Mouse (Mus musculus) left cerebral cortex, adult 11 months (tissue): ENCODE measurements around the gene Cldn11.
A peak's percentile ranks its signal among the peaks of the same experiment; 100 is the strongest.
"Not testable (repeated sequence)": the region's sequence is repeated elsewhere in the genome, so short reads cannot be mapped to it uniquely, and the experiment has no call there.

Source experiments
- DNase-seq: peaks from one replicate; pipeline ENCODE4 v3.0.0; 2022; ENCODE audit warnings: low spot score

Gene Cldn11

DNA sequence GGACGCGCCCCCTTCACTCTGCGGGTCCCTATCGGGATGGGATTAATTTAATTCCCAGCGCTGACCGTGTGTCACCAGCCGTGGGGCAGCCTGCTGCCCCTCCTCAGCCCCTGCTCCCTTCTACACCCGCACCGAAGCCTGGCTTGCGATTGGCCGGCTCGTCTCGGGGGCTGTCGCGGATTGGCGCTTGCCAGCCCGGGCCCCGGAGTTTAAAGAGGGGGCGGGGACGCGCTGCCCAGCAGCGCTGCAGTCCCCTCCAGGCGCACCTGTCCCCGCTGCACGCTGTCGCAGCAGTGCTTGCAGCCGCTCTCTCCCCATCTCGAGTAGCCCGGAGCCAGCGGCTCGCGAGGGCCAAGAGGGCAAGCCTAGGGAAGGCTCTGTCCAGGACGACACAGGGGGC, at the start of gene Cldn11:
Cldn11 (plus strand) TSS at position 215 of the 400 bp plus-strand sequence.
- DNase-seq = no peak

DNA sequence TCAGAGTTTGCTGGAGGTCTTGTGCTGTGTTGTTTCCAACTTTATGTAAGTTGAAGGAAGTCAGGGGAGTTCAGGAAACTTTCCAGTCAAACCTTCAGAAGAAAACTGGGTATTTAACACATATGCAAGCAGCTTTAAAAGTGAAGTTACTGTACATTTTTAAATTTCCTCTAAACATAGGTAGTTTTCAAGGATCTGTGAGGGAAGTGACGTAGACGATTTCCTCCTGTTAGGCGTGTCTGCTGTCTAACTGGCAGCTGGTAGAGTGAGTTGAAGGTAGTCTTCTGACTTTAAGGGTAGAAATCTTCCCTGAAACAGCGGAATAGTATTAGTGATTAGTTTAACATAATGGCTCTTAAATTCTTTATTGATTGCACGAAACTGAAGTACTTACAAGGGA, 49.7 kb upstream of the Cldn11 start:
- no peak for DNase-seq

DNA sequence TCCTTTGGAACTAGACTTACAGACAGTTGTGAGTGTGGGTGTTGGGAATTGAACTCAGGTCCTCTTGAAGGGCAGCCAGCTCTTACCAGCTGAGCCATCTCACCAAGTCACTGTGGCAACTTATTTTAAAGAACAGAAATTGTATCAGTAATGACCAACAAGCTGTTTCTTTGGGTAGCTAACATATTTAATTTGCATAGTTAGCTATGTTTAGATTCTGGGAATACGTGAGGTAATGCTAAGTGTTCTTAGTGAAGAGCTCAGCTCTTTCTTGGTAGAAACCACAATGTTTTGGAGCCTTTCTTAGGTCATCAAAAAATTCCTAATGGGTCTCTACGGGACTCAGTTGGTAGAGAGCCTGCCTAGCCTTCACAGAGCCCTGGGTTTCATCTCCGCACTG, 48.9 kb upstream of the Cldn11 start:
- no peak for DNase-seq

DNA sequence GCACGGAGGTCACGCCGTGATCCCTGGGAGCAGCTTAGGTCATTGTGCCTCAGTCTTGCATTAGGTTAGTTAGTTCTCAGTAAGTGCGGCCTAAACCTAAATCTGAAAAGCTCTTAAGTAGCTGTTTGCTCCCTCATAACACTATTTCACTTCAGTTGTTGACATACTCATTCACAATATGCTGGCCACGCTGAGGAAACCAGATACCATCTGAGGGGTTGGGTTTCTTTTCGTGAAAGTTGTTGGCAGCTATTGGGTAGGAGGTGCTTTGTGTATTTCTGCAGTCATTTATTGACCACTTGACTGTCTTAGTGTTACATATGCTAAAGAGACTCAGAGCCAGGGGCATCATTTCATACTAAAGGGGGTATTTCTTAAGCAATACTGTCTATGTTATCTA, 44.8 kb upstream of the Cldn11 start:
- no peak for DNase-seq

DNA sequence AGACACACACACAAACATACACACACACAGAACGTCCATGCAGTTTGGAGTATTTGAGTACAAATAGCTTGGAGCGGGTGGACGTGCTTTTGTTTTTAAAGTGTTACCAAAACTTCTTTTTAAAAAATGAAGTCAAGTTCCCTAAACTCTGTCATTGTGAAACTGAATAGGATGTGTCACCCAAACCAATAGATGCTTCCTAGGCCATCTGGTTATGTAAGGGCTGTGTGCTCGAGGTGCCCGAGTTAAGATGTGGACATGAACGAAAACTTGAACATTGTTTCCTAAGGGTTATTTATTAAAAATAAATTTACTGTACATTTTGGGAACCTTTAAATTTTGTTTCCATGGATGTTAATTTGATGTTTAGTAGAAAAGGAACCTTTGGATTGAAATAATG, 43.1 kb upstream of the Cldn11 start:
- no peak for DNase-seq

DNA sequence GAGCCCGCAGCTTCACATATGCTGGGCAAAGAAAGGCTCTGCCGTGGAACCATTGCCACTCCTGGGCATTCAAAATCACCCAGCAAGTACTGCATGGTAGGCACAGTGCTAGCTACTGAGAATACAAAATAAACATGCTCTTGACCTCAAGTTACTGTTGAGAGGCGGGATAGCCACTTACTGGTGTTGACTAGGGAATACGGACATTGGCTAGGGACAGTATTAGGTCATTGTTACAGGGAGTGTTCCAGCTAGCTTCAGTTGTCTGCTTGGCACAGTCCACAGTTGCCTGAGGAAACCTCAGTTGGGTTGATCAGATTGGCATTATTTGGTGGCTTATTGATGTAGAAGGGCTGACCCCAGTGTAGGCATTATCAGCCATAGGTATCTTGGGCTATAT, 42.0 kb upstream of the Cldn11 start:
- no peak for DNase-seq

DNA sequence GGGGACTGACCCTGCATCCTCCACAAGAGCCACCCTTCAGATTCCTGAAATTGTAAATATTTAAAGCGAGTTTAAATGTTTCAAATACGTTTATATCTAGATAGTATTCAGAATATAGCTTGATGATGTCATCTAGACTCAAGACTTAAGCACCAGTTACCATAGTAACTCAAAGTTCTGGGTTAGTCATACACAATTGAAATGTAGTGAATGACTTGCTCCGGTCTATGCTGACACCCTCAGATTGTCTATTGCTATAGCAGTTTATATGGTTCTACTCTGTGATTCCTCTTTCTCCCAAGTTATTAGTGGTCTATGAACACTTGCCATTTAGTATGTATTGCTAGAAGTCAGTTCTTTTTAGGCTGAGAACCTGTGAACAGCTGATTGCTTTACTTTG, 40.6 kb upstream of the Cldn11 start:
- DNase-seq = no peak

DNA sequence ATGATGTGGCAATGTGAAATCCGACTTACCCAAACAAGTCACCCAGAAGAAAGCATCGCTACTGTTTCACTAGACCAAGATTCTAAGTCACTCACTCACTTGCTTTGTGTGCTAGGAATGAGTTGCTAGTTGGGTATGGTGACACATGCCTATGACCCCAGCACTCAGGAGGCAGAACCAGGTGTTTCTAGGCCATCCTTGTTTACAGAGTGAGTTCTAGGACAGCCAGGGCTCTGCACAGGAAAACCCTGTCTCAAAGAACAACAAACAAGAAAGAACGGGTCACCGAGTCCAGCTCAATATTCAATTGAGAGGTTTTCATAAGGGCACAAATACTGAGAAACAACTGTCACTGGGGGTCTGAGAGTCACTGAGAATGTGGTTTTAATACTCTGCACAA, 26.6 kb upstream of the Cldn11 start:
- no peak for DNase-seq

DNA sequence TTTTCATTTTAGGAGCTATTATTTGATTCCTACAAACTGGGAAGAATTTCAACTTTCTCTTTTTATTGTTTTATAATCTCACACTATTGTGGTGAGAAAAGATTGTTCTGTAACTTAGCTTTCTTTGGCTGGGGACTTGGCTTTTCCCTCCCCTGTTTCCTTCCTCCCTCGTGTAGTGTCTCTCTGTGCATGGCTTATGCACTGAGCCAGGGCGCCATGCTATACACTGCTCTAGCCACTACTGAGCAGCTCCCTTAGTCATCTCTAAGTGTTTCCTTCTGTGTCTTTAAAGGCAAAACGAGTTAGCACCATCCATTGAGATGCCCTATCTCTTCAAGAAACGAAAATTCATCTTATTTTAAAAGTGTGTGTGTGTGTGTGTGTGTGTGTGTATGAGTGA, 23.4 kb upstream of the Cldn11 start:
- DNase-seq = no peak

DNA sequence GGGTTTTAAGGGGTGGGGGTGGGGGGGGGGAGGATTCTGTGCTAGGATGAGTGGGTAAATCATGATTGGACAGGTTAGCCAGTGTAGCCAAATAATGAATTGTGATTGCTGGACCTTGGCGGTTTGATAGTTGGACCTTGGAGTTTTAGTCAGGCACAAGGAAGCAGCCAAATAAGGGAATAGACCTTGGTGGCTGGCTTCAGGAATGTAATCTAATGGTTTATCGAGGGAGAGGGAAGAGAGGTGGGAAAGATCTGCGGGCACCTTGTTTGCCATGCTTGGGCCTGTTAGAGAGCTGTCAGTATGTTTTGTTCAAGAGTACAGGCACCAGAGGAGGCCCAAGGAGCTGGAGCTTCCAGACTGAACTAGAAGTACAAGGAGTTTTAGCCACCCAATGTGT, 22.9 kb upstream of the Cldn11 start:
- DNase-seq = no peak

DNA sequence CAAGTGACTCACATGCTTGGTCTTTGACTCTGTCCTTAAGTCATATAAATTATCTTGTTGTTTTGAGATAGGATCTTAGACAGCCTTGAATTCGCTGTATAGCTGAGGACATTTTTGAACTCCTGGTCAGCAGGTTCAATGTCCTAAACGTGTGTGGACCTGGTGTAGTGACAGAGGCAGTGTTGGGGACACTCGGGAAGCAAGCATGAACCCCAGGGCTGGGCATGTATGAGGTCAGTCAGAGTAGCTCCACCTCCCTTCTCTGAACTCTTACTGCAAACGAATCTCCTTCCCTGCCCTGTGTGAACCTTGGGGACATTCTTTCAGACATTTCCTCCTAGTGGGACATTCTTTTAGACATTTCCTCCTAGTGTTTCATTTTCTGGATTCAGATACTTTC, 20.0 kb upstream of the Cldn11 start:
- DNase-seq = no peak

DNA sequence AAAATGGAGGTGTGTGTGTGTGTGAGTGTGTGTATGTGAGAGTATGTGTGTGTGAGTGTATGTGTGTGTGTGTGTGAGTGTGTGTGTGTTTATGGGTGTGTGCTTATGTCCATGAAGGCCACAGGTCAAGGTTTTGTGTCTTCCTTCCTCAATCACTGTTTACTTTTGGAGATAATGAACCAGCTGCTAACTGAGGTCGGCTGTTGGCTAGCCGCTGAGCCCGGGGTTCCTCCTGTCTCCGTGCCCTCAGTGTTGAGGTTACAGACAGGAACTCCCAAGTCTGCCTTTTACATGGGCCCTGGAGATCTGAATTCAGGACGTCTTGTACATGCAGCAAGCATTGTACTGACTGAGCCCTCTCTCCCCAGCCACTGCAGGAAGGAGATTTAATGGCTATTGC, 16.1 kb upstream of the Cldn11 start:
- no peak for DNase-seq

DNA sequence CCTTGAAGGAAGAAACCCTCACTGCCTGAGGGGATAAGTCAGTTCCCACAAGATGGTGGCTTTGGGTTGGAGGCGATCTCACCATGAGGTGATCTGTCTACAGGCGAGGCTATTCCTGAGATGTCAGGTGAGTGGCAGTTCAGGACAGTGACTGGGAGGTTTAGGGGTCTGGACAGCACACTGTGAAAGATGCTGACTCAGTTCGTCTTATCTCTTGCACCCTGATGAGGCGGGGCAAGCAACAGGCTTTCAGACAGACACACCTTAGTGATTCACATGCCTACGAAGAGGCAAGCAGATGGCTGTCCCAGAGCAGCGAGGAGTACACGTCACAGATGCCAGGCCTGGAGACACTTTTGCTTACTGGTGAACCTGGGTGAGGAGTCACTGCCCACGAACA, 15.5 kb upstream of the Cldn11 start:
- DNase-seq = no peak

DNA sequence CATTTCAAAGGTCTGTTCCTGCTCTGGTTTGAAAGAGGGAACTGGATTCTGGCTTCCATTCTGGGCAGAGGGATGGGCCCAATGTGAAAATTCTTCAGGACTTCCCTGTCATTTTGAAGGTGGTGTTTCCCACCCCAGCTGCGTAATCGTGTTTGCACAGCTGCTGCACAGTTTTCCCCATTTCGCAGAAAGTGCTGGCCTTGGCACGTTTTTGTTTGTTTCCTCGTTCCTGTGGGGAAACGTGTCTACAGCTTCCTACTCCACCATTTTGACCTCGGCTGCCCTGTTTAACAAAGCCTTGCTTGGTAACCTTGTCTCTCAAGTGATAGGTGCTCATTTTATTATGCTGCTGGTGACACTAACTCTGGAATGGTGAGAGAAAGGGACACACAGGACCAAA, 15.0 kb upstream of the Cldn11 start:
- DNase-seq = no peak

DNA sequence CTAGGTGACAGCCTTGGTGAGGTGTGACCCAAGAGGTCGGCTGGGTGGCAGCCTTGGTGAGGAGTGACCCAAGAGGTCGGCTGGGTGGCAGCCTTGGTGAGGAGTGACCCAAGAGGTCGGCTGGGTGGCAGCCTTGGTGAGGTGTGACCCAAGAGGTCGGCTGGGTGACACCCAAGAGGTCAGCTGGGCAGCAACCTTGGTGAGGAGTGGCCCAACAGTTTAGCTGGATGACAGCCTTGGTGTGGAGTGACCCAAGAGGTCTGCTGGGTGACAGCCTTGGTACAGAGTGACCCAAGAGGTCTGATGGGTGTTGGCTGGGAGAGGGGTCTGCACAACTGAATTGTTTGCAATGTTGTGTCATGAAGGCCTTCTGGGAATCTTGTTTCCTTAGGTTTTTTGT, 13.1 kb upstream of the Cldn11 start:
- DNase-seq = not testable (repeated sequence)

DNA sequence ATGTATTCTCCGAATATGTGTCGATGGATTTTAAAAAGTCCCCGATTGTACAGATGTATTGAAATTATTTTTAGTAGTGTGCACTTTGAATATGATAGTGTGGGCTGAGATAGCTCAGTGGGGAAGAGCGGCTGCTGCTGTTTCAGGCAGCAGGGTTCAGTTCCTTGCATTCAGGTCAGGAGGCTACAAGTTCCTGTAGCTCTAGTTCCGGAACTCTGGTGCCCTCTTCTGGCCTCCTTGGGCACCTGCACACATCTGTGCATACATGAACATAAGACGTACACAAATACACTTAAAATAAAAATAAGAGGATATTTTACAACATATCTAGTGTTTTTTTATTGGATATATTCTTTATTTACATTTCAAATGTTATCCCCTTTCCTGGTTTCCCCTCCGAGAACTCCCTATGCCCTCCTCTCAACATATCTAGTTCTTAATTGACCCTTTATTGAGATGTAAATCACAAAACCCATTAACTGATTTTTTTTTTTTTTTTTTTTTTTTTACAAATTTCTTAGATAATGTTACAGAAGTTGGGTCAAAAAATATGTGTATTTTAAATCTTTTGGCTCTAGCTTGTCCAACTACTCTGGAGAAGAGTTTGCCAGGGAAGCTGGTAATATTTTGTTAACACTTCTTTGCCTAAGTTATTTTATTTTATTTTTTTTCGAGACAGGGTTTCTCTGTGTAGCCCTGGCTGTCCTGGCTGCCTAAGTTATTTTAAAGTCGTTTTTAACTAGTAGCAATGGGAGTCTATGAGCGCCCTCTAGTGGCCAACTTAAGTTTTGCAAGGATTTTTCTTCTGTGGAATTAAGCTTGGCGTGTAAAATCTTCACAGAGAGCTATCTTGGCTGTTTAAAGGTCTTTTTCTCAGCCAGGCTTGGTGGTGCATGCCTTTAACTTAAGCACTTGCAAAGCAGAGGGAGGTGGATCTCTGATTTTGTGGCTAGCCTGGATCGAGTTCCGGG, 11.0 kb upstream of the Cldn11 start:
- peak; percentile 76 for DNase-seq

DNA sequence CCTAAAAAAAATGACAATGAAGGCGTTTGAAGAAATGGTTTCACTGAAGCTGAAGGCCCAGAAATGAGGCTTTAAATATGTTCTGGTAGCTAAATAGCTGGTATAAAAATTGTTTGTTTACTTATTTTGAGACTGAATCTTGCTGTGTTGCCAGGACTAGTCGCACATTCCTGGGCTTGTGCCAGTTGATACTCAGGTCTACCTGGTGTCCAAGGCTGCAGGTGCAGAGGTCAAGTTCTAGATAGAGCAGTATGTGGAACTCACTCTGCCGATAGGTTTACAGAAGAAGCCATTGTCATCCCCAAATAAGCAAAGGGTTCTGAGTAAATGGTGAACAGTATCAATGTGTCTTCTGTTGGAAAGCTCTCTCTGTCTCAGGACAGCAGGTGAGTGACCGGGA, 8.1 kb upstream of the Cldn11 start:
- no peak for DNase-seq

DNA sequence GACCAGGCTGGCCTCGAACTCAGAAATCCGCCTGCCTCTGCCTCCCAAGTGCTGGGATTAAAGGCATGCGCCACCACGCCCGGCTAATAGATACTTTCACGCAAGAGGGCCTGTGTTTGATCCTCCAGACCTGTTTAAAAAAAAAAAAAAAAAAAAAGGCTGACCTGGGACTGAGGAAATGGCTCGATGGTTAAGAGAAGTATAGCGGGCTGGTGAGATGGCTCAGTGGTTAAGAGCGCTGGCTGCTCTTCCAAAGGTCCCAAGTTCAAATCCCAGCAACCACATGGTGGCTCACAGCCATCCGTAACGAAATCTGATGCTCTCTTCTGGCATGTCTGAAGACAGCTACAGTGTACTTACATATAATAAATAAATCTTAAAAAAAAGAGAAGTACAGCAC, 4.5 kb upstream of the Cldn11 start:
- DNase-seq = not testable (repeated sequence)

DNA sequence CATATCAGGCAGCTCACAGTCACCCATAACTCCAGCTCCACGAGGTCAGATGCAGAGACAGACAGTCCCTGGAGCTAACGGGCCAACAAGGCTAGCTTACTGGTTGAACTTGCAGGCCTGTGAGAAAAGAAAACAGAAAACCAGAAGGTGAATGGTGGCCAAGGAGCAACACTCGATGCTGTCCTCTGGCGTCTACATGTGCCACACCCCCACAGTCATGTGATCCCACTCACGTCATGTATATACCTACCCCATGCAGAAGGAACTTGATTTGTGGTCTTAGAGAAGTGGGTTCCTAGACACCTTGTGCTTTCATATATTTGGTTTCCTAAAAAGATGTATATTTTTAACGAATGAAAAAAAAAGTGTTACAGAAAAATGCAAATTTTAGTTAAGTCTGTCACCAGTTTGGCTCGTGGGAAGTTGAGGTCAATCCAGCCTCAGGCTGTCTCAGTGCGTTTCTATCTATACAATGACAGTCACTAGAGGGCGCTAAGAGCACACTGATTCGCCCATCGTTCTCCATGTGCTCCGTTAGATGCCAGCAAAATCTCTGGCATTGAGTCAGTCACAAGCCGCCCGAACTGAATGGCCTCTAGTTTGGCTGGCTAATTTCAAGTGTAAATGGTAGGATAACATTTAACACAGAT, 4.0 kb upstream of the Cldn11 start:
- DNase-seq = peak; percentile 80

DNA sequence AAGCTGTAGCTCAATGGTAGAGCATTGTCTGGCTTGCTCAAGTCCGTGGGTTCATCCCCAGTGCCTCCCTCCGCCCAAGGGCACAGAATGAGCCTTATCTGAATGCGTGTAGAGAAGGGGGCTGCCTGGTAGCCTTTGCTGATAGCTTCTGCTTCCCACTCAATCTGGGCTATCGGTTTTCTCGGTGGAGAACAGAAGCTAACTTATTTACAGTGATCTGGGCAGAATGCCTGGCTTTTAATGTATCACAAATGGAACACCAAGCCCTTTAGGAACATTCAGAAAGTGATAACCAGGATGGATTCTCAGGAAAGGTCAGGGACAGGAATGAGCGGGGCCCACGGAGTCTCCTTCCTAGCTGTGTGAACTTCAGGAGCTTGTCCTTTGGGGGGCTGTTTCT, 1.1 kb upstream of the Cldn11 start:
- no peak for DNase-seq

DNA sequence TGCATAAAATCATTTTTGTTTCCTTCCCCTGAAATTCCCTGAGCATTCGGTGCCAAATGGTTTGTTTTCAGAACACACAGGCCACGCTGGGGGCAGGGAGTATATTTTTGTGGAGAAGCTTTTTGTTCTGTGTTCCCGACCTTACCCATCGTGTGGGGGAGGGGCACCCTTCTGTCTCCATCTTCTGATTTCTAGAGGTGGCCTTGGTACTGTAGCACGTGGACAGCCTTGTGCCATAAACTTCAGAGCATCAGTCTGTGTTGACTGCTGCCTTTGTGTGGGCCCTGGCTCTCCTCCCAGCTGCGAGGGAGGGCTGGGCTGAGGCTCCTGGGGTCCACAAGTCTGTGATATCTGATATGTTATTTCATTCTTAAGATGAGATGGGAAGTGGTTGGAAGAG, 2.4 kb downstream of the Cldn11 start:
- DNase-seq = peak; percentile 46

DNA sequence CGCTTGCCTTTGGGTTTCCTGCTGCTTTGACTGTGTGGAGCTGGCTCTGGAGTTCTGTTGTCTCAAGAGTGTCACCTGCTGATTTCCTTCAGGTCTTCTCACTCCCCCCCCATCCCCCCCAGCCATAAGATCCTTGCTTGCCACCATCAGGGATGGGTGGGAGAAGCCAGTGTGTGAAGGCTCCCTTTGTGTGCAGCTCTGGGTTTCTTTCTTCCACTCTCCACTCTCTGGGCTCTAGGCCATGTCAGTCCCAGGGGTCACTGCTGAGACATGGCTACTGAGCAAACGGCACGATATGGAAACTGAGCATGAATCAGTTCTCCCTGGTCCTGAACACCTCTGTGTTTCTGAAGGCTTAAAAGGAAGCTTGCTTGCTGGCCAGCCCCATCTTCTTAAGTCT, 6.4 kb downstream of the Cldn11 start:
- no peak for DNase-seq

DNA sequence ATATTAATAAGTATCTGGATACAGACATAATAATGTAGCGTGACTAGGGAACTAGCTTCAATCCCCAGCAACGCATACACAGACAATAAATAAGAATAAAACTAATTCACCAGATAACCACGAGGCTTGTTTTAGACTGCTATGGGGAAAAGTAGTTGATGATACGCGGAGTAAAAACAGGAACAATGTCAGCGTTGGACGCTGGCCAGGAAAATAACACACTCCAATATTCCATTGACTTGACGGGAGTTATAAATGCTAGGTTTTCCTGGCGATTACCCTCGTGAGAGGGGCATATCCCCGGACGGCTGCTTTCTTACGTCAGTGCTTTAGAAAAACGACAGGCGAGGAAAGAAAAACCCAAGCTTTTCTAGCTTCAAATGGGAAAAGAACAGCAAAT, 8.1 kb downstream of the Cldn11 start:
- DNase-seq = no peak

DNA sequence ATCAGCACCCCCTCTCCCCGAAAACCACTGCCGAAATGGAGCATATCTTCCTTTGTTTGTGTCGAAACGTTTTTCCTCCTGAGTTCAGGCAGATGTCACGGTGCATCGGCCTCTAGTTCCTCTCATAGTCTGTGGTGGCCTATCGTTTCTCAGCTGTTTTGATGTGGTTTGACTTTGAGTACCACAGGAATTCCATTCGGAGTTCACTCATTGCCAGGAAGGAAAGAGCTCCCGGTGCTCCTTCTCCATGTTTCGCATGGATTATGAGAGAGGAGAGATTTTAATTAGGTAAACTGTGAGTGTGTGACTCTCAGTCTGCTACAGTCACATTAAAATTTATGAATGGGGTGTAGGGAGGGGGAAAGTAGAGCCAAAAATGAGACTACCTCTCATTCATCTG, 10.3 kb downstream of the Cldn11 start:
- no peak for DNase-seq
